Mouse (Mus musculus) neural tube, embryonic 13.5 days (tissue): ENCODE measurements at regions not wholly inside any gene's neighbourhood (a gene's known extent, or its start where the extent isn't known, plus 50 kb on each side); places are given as distances from the start of the nearest gene placed in this dataset.
A peak's percentile ranks its signal among the peaks of the same experiment; 100 is the strongest.

Experiments
- ATAC-seq: fragments of 200-750 bp; cut with Nextera tagmentation; 2 replicates; pipeline ENCODE4 v1.8.0; 2017; ENCODE audit warnings: low read depth, mild to moderate bottlenecking, moderate TSS enrichment, moderate library complexity
- H3K27ac ChIP-seq: fragments of 300-500 bp; sonication (generic); replicated peaks from 2 replicates; pipeline ENCODE4 v1.5.1; 2015; ENCODE audit warnings: moderate library complexity, mild to moderate bottlenecking, inconsistent platforms
- H3K27me3 ChIP-seq: fragments of 300-500 bp; sonication (generic); 2 replicates; pipeline ENCODE4 v1.6.1; 2015; ENCODE audit warnings: mild to moderate bottlenecking, inconsistent platforms
- H3K36me3 ChIP-seq: fragments of 300-500 bp; sonication (generic); 2 replicates; pipeline ENCODE4 v1.6.1; 2015; ENCODE audit warnings: mild to moderate bottlenecking, inconsistent platforms
- H3K4me1 ChIP-seq: fragments of 300-500 bp; sonication (generic); replicated peaks from 2 replicates; pipeline ENCODE4 v1.6.1; 2015; ENCODE audit warnings: inconsistent platforms
- H3K4me2 ChIP-seq: fragments of 300-500 bp; sonication (generic); 2 replicates; pipeline ENCODE4 v1.6.1; 2015; ENCODE audit warnings: inconsistent platforms, mild to moderate bottlenecking, moderate library complexity
- H3K4me3 ChIP-seq: fragments of 300-500 bp; sonication (generic); 2 replicates; pipeline ENCODE4 v1.5.1; 2015; ENCODE audit warnings: mild to moderate bottlenecking, inconsistent platforms
- H3K9ac ChIP-seq: fragments of 300-500 bp; sonication (generic); 2 replicates; pipeline ENCODE4 v1.6.1; 2015; ENCODE audit warnings: moderate library complexity, mild to moderate bottlenecking, inconsistent platforms
- H3K9me3 ChIP-seq: fragments of 300-500 bp; sonication (generic); 2 replicates; pipeline ENCODE4 v1.6.1; 2016; ENCODE audit warnings: inconsistent platforms
- WGBS: fragments of 180-500 bp; shearing (Covaris S2); methylation state at CpG from one replicate; pipeline ENCODE4 v1.1.7; 2015; 5-methylcytosine and 5-hydroxymethylcytosine counted together

DNA sequence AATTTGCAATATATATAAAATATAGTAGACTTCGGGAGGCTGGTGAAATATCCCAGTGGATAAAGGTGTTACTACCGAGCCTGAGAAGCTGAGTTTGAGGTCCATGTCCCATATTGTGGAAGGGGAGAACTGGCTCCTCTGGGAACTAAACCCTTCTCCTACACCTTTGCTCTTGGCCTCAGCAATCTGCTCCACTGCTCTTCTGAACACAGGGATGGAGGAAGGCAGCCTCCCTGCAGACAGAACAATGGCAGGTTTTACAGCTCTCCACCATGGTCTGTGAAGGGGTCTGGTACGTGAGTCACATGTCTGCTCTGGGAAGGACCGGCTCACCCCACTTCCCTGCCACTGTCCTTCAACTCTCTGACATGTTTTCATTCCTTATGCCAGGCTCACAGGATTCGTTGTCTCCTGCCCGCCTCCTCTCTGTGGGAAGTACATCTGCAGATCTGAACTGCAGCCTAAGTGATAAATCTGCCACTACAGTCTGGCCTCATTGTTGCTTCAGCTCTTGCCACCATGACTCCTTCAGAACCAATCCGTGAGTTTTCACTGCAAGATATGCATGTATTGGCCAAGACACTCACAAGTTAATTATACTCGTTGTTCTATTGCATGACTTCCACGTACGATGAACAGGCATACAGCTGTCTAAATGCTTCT is 220.0 kb upstream of the Gm9767 start:
- Histone ChIP-seq H3K36me3 (no peaks in the 10 kb centered on the region), H3K9ac (no peak overlapping the region), H3K27me3 (no peaks in the 10 kb centered on the region), H3K4me3 (no peak overlapping the region), H3K9me3 (no peaks in the 10 kb centered on the region), H3K27ac (no peak overlapping the region), H3K4me1 (peaks cover 10% of the 10 kb centered on the region), H3K4me2 (no peak overlapping the region)
- peak; percentile 43; the same call in 1 of the 2 replicates for ATAC-seq
- 33% methylated on average over 10 of the region's 10 CpGs for WGBS

DNA sequence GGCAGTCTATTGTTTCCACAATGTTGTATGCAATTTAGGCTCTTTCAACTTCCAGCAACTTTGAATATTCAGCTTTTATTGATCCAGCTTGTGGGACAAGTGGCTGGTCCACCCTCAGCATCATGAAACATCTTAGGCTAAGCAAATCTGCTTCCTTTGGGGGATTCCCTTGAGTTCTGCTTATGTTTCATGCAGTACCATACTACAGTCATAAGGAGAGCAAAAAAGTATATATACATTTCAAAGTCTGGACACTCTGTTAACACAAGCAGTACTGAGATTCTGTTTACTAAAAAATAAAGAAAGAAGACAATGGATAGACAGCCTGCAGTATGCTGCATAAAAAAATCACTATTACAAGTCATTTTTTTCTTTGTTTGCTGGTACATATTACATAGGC is 233.7 kb upstream of the Gm9767 start:
- no peaks in the 10 kb centered on the region for H3K9me3 ChIP-seq
- H3K27ac ChIP-seq: no peak overlapping the region
- H3K27me3 ChIP-seq: no peaks in the 10 kb centered on the region
- no peak overlapping the region for H3K9ac ChIP-seq
- ATAC-seq: no peak
- H3K4me3 ChIP-seq: no peak overlapping the region
- H3K4me1 ChIP-seq: no peaks in the 10 kb centered on the region
- no peak overlapping the region for H3K4me2 ChIP-seq
- H3K36me3 ChIP-seq: no peaks in the 10 kb centered on the region

DNA sequence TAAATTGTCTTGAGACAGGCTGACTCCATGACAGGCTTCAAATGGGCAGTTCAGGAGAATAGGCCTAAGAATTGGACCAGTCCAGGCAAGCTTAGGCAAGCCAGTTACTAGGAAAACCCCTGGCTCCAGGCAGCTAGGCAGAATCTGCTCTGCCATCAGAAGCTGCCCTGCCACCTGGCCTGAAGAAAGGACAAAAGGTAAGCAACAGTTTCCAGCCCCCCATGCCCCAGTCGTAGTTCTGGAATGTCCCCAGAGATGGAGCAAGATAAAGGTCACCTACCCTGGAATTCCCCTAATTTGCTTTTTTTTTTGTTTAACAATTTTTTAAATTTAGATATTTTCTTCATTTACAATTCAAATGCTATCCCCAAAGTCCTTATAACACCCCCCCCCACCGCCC is 248.8 kb upstream of the Gm9767 start:
- 86% methylated on average over 2 of the region's 2 CpGs for WGBS
- no peak for ATAC-seq
- Histone ChIP-seq H3K9me3 (no peaks in the 10 kb centered on the region), H3K9ac (no peak overlapping the region), H3K4me1 (no peaks in the 10 kb centered on the region), H3K27ac (no peak overlapping the region), H3K36me3 (no peaks in the 10 kb centered on the region), H3K4me3 (no peak overlapping the region), H3K4me2 (no peak overlapping the region), H3K27me3 (no peaks in the 10 kb centered on the region)

DNA sequence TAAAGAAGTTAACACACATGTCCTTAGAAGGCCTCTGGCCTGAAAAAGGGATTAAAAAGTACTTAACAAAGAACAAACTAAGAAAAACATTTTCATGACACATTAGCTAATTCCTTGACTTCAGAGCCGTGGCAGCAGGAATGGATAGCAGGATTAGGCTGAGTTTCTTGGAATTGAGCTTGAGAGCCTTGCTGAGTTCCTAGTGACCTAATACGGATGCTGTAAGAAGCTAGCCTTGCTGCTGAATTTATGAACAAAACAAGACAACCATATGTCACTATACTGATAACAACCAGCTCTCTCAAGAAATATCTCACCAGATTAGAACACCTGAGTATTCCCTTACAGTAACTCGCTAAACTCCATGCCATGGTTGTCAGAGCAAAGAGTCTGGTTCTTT is 268.2 kb upstream of the Smlr1 start:
- Histone ChIP-seq H3K9me3 (no peaks in the 10 kb centered on the region), H3K4me3 (no peak overlapping the region), H3K36me3 (no peaks in the 10 kb centered on the region), H3K27ac (no peak overlapping the region), H3K4me1 (no peaks in the 10 kb centered on the region), H3K4me2 (no peak overlapping the region), H3K9ac (no peak overlapping the region), H3K27me3 (no peaks in the 10 kb centered on the region)
- no peak for ATAC-seq
- 88% methylated on average over 3 of the region's 3 CpGs for WGBS

DNA sequence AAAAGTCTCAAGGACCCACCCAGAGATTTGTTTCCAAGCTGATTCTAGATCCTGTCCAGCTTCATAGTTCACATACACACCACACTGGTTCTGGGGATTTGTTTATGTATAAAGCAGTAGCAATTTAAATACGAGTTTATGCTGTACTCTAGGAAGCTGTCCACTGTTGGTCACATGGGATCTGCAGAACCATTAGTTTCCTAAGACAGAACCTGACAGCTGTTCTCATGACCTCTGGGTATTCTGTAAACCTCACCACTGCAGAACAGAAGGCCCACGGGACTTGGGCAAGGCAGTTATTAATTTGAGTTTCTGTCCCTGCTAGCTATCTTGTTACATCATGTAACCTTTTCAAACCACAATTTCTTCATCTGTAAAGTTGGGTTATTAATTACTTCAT is 265.4 kb upstream of the Smlr1 start:
- no peak overlapping the region for H3K9ac ChIP-seq
- H3K27ac ChIP-seq: no peak overlapping the region
- no peak overlapping the region for H3K4me2 ChIP-seq
- no peak overlapping the region for H3K4me3 ChIP-seq
- H3K9me3 ChIP-seq: no peaks in the 10 kb centered on the region
- H3K4me1 ChIP-seq: no peaks in the 10 kb centered on the region
- no peak for ATAC-seq
- 84% methylated on average over 2 of the region's 2 CpGs for WGBS
- H3K27me3 ChIP-seq: no peaks in the 10 kb centered on the region
- H3K36me3 ChIP-seq: no peaks in the 10 kb centered on the region

DNA sequence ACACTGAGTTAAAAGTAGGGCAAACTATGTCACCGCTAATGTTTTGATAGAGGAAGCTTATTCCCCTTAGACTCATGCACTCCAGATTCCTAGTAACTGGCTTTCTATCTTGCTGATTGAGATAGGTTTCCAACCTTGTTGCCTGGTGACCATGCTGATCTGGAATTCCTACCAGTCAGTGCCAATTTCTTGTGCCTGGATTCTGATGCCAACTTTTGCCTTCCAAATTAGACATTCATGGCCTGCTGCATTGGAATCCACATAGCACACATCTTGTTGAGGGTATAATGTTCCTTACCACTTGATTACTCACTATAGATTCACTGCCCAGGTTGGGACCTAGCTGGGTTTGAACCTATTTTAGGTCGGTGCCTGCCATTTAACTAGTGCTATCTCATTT is 262.8 kb upstream of the Smlr1 start:
- 98% methylated on average over 2 of the region's 2 CpGs for WGBS
- H3K27me3 ChIP-seq: no peaks in the 10 kb centered on the region
- H3K4me2 ChIP-seq: no peak overlapping the region
- H3K4me1 ChIP-seq: no peaks in the 10 kb centered on the region
- H3K9me3 ChIP-seq: no peaks in the 10 kb centered on the region
- H3K9ac ChIP-seq: no peak overlapping the region
- ATAC-seq: no peak
- H3K4me3 ChIP-seq: no peak overlapping the region
- H3K27ac ChIP-seq: no peak overlapping the region
- H3K36me3 ChIP-seq: no peaks in the 10 kb centered on the region

DNA sequence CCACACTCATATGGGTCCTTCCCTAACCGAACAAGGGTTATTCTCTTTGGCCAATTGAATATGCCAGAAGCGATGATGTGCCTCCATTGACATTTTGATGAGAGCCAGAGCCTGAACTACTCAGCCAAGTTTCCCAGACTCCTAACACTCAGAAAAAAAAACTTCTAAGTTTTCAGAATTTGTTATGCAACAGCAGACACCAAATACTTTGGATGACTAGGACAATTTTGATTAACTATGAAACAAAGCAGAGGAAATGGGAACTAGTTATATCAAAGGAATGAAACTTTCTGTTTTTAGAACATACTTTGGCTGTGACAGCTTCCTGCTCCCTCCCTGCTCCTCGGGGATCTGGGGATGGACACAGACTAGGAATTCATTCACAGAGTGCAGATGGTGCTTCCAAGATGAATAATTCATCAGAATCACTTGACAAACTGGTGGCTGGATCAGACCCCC is 254.3 kb upstream of the Smlr1 start:
- WGBS: 63% methylated on average over 3 of the region's 3 CpGs
- H3K27ac ChIP-seq: no peak overlapping the region
- ATAC-seq: no peak

DNA sequence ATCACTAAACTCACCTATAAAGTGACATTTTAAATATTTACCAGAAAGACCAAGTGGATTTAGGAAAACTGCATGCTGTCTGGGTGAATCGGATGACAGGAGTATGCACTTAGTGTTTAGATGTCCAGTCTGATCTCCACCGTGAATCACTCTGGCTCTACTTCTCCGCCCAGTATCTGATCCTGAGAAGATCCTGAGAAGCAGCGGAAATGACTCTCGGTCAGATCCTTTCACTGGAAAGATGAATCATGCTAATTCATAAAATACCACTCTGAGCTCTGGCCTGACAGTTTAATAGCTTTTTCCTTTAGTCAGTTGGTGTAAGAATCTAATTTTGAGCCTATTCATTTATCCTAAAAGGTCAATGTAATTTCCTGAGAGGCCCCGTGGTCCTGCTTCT is 252.6 kb upstream of the Smlr1 start:
- Histone ChIP-seq H3K36me3 (no peaks in the 10 kb centered on the region), H3K4me2 (no peak overlapping the region), H3K27ac (no peak overlapping the region), H3K9ac (no peak overlapping the region), H3K4me1 (0 out of 2 replicates have a peak, but pooled peaks cover 4% of the 10 kb centered on the region), H3K9me3 (no peaks in the 10 kb centered on the region), H3K27me3 (no peaks in the 10 kb centered on the region), H3K4me3 (no peak overlapping the region)
- ATAC-seq: no peak
- WGBS: 78% methylated on average over 6 of the region's 6 CpGs

More for the DNA sequence above, 254.3 kb upstream of the Smlr1 start:
- H3K27me3 ChIP-seq: no peaks in the 10 kb centered on the region
- H3K4me2 ChIP-seq: no peak overlapping the region
- H3K36me3 ChIP-seq: no peaks in the 10 kb centered on the region
- no peak overlapping the region for H3K4me3 ChIP-seq
- H3K9me3 ChIP-seq: no peaks in the 10 kb centered on the region
- H3K9ac ChIP-seq: no peak overlapping the region
- H3K4me1 ChIP-seq: 0 out of 2 replicates have a peak, but pooled peaks cover 4% of the 10 kb centered on the region

DNA sequence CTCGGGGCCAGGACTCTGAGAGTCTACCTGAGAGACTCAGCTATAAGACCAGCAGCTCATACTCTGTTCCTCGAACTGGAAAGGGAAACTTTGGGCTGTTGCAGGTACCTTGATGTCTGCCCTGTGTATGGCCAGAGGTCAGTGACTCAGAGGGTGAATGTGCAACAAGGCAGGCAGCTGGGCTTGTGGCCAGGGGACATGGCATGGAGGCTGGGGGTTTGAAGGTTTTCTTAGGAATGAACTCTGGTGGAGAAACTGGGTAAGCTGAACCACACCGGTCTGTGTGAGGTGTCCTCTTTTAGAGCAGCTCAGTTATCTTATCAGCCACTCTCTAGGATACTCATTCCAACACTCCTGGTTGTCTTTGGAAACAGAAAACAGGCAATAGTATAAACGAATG is 251.9 kb upstream of the Smlr1 start:
- Histone ChIP-seq H3K9ac (no peak overlapping the region), H3K4me1 (0 out of 2 replicates have a peak, but pooled peaks cover 4% of the 10 kb centered on the region), H3K4me3 (no peak overlapping the region), H3K36me3 (no peaks in the 10 kb centered on the region), H3K27ac (no peak overlapping the region), H3K27me3 (no peaks in the 10 kb centered on the region), H3K4me2 (no peak overlapping the region), H3K9me3 (no peaks in the 10 kb centered on the region)
- ATAC-seq: no peak
- 89% methylated on average over 4 of the region's 4 CpGs for WGBS

DNA sequence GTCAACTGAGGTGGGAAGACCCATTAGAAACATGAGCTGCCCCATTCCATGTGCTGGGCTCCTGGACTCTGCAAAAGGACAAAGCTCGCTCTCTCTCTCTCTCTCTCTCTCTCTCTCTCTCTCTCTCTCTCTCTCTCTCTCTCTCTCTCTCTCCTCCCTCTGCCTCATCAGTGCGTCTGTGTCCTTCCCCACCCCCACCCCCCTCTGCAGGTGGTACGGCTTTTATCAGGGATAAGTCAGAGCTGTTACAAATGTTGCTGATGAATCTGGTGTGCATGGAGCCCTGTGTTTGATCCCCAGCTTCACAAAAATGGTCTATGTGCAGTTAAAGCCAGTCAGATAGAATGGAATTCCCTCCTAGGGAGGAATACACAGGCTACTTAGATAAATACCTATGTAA is 247.8 kb upstream of the Smlr1 start:
- Histone ChIP-seq H3K4me2 (no peak overlapping the region), H3K27ac (no peak overlapping the region), H3K9ac (no peak overlapping the region), H3K4me3 (no peak overlapping the region), H3K4me1 (no peaks in the 10 kb centered on the region), H3K9me3 (no peaks in the 10 kb centered on the region), H3K36me3 (no peaks in the 10 kb centered on the region), H3K27me3 (no peaks in the 10 kb centered on the region)
- WGBS: 54% methylated on average over 3 of the region's 3 CpGs
- no peak for ATAC-seq

DNA sequence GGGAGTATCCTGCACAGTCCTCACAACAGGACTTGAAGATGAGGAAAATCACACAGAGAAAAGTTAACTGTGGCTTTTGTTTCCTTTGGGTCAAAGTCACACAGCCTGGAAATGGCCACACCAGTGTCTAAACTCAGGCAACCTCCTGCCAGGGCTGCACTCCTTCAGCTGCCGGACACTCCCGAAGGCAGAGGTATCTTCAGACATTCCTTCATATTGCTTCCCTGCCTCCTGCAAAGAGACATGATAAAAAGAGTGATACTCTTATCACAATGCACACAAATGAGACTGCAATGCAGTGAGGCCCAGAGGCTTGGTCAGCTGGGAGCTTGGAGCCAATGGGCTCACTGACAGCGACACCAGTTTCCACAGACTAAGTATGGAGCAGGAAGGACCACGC is 243.4 kb upstream of the Smlr1 start:
- no peak overlapping the region for H3K4me2 ChIP-seq
- no peaks in the 10 kb centered on the region for H3K9me3 ChIP-seq
- no peak for ATAC-seq
- no peak overlapping the region for H3K9ac ChIP-seq
- WGBS: 93% methylated on average over 4 of the region's 4 CpGs
- peaks cover 7% of the 10 kb centered on the region; the same call in 1 of the 2 replicates for H3K4me1 ChIP-seq
- H3K27me3 ChIP-seq: no peaks in the 10 kb centered on the region
- H3K36me3 ChIP-seq: no peaks in the 10 kb centered on the region
- H3K4me3 ChIP-seq: no peak overlapping the region
- no peak overlapping the region for H3K27ac ChIP-seq

DNA sequence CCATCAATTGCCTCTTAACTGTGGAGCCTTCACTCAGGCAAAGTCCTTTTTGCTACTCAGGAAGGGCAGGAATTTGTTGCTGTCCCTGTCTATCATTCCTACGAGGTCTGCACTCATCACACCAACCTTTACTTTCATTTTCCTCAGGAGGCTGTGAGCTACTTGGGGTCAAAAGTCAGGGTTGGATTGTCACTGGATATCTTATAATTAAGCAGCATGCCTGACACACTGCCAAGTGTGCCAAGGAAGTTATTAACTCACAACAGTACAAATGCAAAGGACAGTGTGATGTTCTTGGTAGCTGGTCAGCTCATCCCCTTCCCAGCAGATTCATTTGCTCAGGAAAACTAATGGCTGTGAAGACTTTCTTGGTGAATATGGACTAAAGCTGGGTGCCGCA is 241.7 kb upstream of the Smlr1 start:
- Histone ChIP-seq H3K4me2 (no peak overlapping the region), H3K9ac (no peak overlapping the region), H3K36me3 (no peaks in the 10 kb centered on the region), H3K27me3 (no peaks in the 10 kb centered on the region), H3K4me1 (peaks cover 7% of the 10 kb centered on the region; the same call in 1 of the 2 replicates), H3K9me3 (no peaks in the 10 kb centered on the region), H3K4me3 (no peak overlapping the region), H3K27ac (no peak overlapping the region)
- ATAC-seq: no peak
- WGBS: 86% methylated on average over 2 of the region's 2 CpGs

DNA sequence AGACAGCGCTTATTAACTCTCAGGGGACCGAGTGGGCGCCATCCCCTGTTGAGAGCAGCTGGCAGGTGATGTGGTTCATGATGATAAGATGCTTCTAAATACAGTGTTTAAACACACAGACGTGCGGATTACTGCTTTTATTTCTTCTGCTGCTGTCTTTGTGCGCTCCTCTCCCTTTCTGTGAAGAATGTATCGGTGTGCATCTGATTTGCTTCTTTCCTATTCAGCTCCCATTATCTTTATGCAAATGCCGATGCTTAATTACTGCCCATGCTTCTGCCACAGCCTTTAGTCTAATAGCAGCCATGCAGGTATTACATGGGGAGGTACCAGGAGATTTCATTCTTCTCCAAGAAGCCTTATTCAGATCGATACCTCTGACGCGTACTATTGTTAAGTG is 240.6 kb upstream of the Smlr1 start:
- Histone ChIP-seq H3K9ac (no peak overlapping the region), H3K27ac (no peak overlapping the region)

More for the DNA sequence above, 240.6 kb upstream of the Smlr1 start:
- no peaks in the 10 kb centered on the region for H3K36me3 ChIP-seq
- H3K4me3 ChIP-seq: no peak overlapping the region
- H3K4me2 ChIP-seq: peak overlapping the region; percentile 16; the same call in 1 of the 2 replicates
- peak; percentile 56; the same call in 1 of the 2 replicates for ATAC-seq
- no peaks in the 10 kb centered on the region for H3K27me3 ChIP-seq
- peaks cover 7% of the 10 kb centered on the region; the same call in 1 of the 2 replicates for H3K4me1 ChIP-seq
- WGBS: 61% methylated on average over 11 of the region's 11 CpGs
- H3K9me3 ChIP-seq: no peaks in the 10 kb centered on the region
